Mouse (Mus musculus): ENCODE measurements around the gene Lctl.
"Not testable (repeated sequence)": the region's sequence is repeated elsewhere in the genome, so short reads cannot be mapped to it uniquely, and the experiment has no call there.

GRCm38 (mm10) chr9:64169967-64170366, 53.0 kb downstream of the Lctl start:
- not testable (repeated sequence) for TF ChIP-seq EP300 (IDR thresholded peaks at IDR 0.05; ENCODE audit: low read depth in 1 of 2, low read length in 2 of 2); ZMIZ1 (IDR thresholded peaks at IDR 0.05; ENCODE audit: low read depth, low read length); POLR2A (IDR thresholded peaks at IDR 0.05; ENCODE audit: control insufficient read depth in 1 of 2, insufficient read depth in 1 of 2, low read depth in 1 of 2, low read length in 2 of 2, poor library complexity in 1 of 2)
